Mouse (Mus musculus): ENCODE measurements at regions not wholly inside any gene's neighbourhood (a gene's known extent, or its start where the extent isn't known, plus 50 kb on each side); places are given as distances from the start of the nearest gene placed in this dataset.

GRCm38 (mm10) chr5:75463591-75463990 lies 111.1 kb upstream of the Kit start:
- DNase-seq (ENCODE audit: extremely low read depth, insufficient read length, low spot score) = no peak

DNA sequence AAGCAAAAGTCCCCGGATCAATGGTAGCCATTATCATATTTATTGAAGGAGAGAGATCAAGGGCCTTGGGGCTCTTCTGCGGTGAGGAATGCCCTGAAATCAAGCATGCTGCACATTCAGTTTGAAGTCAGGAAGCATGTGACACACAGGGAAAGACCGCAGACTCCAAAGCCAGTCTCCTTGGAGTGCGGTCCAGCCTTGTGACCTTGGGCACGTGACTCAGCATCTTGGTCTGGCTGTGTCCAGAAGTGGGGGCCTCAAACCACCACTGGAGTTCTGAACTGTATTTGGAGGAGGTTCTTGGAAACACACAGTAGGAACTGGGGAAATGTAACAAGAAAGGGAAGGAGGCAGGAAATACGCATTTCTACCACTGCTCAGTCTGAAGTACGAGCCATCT lies 109.0 kb upstream of the Kit start:
- no peak for DNase-seq (ENCODE audit: extremely low read depth, insufficient read length, low spot score)

GRCm38 (mm10) chr5:75466941-75467340 lies 107.8 kb upstream of the Kit start:
- no peak for DNase-seq (ENCODE audit: extremely low read depth, insufficient read length, low spot score)

GRCm38 (mm10) chr5:75467916-75468315 lies 106.8 kb upstream of the Kit start:
- no peak for DNase-seq (ENCODE audit: extremely low read depth, insufficient read length, low spot score)

- no peak for DNase-seq (ENCODE audit: extremely low read depth, insufficient read length, low spot score)
These were observed 103.7 kb upstream of the Kit start for GRCm38 (mm10) chr5:75471010-75471409.

- no peak for DNase-seq (ENCODE audit: extremely low read depth, insufficient read length, low spot score)
These were observed 102.2 kb upstream of the Kit start for GRCm38 (mm10) chr5:75472484-75472883.

DNA sequence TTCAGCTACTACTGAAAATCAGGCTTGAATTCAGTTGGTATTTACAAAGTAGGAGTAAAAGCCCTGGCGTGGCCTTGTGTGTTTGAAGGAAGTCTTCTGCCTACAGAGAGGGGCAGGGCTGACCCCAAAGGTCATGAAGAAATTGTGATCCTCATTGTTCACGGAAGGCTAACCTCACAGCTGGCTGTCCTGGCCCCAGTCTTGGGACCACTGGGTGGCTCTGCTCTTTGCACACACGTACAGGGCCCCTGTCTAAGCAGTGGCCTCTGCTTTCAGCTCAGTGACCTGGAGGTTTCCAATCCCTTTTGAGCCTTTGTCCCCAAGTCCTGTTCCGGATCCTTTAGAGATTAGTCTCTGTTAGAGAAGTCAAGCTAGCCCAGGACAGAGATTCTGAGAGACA lies 99.3 kb upstream of the Kit start:
- DNase-seq (ENCODE audit: extremely low read depth, insufficient read length, low spot score) = no peak

DNA sequence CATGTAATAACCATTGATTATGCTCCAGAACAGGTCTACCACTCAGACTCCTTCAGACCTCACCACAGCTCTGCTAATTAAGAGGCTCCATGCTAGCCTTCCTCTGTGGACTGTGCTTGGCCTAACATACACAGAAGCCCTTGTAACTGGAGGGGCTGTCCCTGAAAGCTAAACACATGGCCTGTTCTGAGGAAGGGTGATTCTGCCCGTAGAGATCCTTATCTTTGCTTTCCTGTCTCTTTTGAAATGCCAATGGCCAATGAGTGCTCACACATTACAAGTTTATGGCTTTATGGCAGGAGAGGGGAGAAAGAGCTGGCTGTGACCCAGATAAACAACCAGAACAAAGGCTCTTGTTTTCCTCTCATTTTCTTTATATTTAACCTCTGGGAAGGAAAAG lies 96.2 kb upstream of the Kit start:
- DNase-seq (ENCODE audit: extremely low read depth, insufficient read length, low spot score) = no peak

DNA sequence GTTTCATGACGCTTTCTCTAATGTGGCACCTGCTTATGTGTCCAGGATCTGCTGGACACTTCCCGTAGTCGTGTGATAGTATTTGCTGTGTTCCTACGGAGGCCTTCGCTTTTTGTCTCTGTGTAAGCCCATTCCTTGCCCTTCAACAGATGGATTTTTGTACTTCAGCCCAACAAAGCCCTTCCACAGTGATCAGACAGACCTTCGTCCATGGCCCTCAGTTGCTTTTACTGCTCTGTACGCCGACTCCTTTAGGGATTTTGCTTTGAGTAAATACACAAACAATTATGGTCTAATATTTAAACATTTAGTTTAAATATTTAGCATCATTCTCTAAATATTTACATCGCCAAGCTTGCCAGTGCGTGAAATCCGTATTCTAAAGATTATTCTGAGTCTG lies 95.6 kb upstream of the Kit start:
- no peak for DNase-seq (ENCODE audit: extremely low read depth, insufficient read length, low spot score)

- DNase-seq (ENCODE audit: extremely low read depth, insufficient read length, low spot score) = no peak
These were observed 93.1 kb upstream of the Kit start for GRCm38 (mm10) chr5:75481595-75481994.

DNA sequence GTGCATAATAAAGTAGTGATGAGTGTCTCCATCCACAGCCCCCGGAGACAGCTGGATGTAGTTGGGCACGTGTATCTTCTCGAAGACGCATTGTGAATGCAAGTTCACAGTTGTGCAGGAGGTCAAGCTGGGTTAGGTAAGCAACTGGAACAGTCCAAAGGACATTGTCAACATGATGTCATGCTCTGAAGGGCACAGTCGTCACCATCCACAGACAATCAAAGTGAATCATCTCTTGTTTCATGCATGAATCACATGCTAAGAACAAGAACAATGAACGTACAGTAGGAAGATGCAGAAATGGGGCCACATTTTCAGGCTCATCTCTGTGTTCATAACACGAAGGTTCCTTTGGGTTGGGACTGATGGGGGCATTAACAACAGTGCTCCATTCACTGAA lies 90.4 kb upstream of the Kit start:
- no peak for DNase-seq (ENCODE audit: extremely low read depth, insufficient read length, low spot score)

DNA sequence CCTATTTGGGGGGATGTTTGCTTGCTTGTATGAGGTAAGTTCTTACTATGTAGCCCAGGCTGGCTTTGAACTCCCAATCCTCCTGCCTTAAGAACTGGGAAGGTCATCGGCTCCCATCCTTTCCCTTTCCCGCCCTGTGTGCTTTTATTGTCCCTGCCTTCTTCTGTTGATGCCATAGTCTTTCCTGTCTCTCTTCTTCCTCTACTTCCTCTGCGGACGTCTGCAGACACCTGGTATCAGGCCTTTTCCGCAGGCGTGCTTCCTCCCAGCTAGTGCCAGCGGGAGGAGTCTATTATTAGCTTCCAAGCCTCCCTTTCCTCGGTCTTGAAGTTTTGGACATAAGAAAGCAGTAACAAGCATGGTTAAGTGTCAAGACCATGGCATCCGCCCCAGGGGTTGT lies 83.9 kb upstream of the Kit start:
- DNase-seq (ENCODE audit: extremely low read depth, insufficient read length, low spot score) = no peak

- DNase-seq (ENCODE audit: extremely low read depth, insufficient read length, low spot score) = no peak
These were observed 80.6 kb upstream of the Kit start for GRCm38 (mm10) chr5:75494143-75494542.

- no peak for DNase-seq (ENCODE audit: extremely low read depth, insufficient read length, low spot score)
These were observed 75.7 kb upstream of the Kit start for GRCm38 (mm10) chr5:75499053-75499452.

DNA sequence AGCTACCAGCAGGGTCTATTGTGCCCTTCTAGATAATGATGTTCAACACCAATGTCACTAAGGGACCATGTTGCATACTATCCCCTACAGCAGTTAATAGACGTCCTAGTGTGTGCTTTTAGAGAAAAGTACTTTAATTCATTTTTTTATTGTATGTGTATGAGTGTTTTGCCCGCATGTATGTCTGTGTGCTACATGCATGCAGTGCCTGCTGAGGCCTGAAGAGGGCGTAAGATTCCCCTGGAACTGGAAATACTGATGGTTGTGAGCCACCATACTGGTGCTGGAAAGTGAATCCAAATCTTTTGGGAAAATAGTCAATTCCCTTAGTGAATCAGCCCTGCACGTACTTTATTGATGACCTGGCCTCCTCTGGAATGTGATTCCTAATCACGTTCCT lies 75.0 kb upstream of the Kit start:
- DNase-seq (ENCODE audit: extremely low read depth, insufficient read length, low spot score) = no peak

DNA sequence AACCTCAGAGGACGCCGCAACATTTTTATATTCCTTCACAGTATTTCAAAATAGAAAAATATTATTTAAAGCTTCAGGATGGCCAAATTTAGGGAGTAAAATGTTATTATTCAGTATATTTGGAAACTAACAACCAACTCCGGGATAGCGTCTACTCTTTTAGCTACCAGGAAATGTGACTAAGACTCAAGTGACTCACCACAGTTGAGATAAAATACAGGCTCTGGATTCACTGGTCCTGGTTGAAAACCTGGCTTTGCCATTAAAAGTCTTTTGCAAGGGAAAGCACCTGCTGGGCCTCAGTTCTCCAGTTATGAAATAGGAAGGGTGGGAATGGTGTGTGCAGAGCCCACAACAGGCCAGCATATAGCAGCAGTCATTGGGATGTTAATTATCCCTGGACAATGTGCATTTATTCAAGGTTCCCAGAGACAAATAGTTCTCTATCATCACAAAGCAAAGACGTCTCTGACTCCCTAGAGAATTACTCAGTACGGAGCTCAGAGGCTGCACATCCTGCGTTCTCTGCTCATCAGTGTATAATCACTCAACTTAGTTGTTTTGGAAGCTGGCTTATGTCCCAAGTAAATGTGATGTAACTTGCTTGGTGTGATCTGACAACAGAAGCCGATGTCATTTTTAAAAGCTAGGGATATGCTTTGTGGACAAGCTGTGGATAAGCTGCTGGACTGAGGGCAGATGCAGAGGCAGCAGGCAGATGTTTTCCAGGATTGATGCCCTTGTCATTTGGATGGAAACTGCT lies 73.9 kb upstream of the Kit start:
- DNase-seq (ENCODE audit: extremely low read depth, insufficient read length, low spot score) = no peak

GRCm38 (mm10) chr5:75503673-75504072 lies 71.0 kb upstream of the Kit start:
- no peak for DNase-seq (ENCODE audit: extremely low read depth, insufficient read length, low spot score)

DNA sequence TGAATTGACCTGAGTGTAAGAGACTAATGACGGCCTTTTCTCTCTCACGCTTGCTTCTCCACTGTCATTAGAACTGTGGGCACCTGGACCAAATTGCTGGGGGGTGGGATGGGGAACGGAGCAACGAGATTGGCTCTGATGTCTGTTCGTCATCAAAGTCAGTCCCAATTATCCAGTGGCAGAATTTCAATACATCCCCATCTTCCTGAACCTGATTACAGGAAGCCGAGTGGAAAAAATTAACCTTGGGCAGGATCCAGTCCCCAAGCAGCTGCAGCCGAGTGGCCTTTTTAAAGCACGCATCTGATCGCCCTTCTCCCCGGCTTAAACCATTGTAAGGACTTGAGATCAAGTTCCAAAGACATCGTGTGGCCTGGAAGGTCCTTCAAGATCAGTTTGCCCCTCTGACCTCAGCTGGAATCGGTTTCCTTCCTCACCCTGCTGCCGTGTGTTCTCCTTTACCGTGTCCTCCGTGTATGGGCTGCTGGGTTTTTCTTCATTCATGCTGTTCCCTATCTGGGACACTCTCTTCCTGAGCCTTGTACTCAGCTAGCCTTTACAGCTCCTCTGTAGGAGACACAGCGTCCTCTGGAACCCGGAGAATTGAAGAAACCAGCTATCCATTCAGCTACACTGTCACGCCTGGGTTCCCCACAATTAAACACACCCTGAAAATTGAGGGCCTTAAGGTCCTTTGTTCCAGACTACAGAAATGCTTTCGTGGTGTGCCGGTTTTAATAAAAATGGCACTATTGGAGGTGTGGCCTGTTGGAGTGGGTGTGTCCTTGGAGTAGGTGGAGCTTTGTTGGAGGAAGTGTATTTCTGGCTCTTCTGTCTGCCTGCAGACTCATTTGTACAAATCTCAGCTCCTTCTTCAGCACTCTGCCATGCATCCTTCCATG lies 61.9 kb upstream of the Kit start:
- no peak for DNase-seq (ENCODE audit: extremely low read depth, insufficient read length, low spot score)

- no peak for DNase-seq (ENCODE audit: extremely low read depth, insufficient read length, low spot score)
These were observed 56.5 kb upstream of the Kit start for GRCm38 (mm10) chr5:75518213-75518612.

- DNase-seq (ENCODE audit: extremely low read depth, insufficient read length, low spot score) = no peak
These were observed 51.6 kb upstream of the Kit start for GRCm38 (mm10) chr5:75523041-75523678.
